Mouse (Mus musculus) testis, adult 2 months (tissue): ENCODE measurements around the gene Rgcc.

Experiments used
- CTCF ChIP-seq: fragments of 200-500 bp; IDR thresholded peaks from 2 replicates; pipeline ENCODE4 v1.5.1; 2012; ENCODE audit warnings: low read depth, mild to moderate bottlenecking, inconsistent platforms, low read length, moderate library complexity; ENCODE audit not compliant: control insufficient read depth, insufficient read depth, insufficient replicate concordance
- POLR2A ChIP-seq: fragments of 200-500 bp; IDR thresholded peaks from 2 replicates; pipeline ENCODE4 v1.6.1; 2012; ENCODE audit warnings: low read depth, mild to moderate bottlenecking, inconsistent platforms, low read length, moderate library complexity; ENCODE audit not compliant: control insufficient read depth

DNA sequence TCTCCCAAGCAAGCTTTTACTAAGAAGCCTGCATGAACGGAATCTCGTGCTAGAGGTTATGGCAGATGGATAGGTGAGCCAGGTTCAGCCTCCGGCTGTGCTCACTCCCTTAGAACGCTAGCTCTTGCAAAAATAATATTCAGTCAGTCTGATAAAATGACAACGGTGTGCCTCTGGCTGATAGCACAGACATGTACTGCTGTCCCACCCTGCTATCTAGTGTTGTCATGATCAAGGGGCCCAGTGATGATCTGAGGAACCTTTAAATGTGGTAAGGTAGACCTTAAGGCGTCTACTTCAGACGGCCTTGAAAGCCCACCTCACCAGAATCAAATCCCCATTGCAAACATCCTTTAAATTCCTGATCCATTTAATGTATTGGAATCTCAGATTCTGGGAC lies 5.2 kb downstream of the Rgcc start:
- TF ChIP-seq CTCF (no peak), POLR2A (no peak)
